Mouse (Mus musculus) heart, postnatal 0 days (tissue): ENCODE results near the gene Prmt3. TPM values are rescaled to one million over a fixed set of nuclear protein-coding genes. Genes with fewer than 3 reads are reported as not detected.

ENCODE experiments used
- ATAC-seq: fragments of 200-750 bp; cut with Nextera tagmentation; 2 replicates; pipeline ENCODE4 v1.8.0; 2017; ENCODE audit warnings: low read depth, moderate number of reproducible peaks, moderate library complexity; ENCODE audit not compliant: insufficient read depth
- DNase-seq: peaks from one replicate; pipeline ENCODE4 v3.0.0-alpha.2; 2016; ENCODE audit warnings: low spot score
- H3K27ac ChIP-seq: fragments of 300-500 bp; sonication (generic); 2 replicates; pipeline ENCODE4 v1.5.1; 2014; ENCODE audit warnings: low read depth, mild to moderate bottlenecking
- H3K27me3 ChIP-seq: fragments of 300-500 bp; sonication (generic); 2 replicates; pipeline ENCODE4 v1.6.1; 2014; ENCODE audit warnings: low read length, mixed read lengths; ENCODE audit not compliant: control insufficient read depth, insufficient read depth
- H3K36me3 ChIP-seq: fragments of 300-500 bp; sonication (generic); replicated peaks from 2 replicates; pipeline ENCODE4 v1.6.1; 2014; ENCODE audit warnings: low read length, mixed read lengths; ENCODE audit not compliant: control insufficient read depth, insufficient read depth
- H3K4me1 ChIP-seq: fragments of 300-500 bp; sonication (generic); 2 replicates; pipeline ENCODE4 v1.6.1; 2014; ENCODE audit warnings: antibody characterized with exemption; ENCODE audit not compliant: control insufficient read depth, insufficient read depth
- H3K4me2 ChIP-seq: fragments of 300-500 bp; sonication (generic); 2 replicates; pipeline ENCODE4 v1.6.1; 2014; ENCODE audit warnings: low read depth, mild to moderate bottlenecking, low read length, moderate library complexity
- H3K4me3 ChIP-seq: fragments of 300-500 bp; sonication (generic); 2 replicates; pipeline ENCODE4 v1.5.1; 2014; ENCODE audit warnings: low read depth, low read length
- H3K9ac ChIP-seq: fragments of 300-500 bp; sonication (generic); replicated peaks from 2 replicates; pipeline ENCODE4 v1.6.1; 2014; ENCODE audit warnings: low read depth, low read length, mixed read lengths
- H3K9me3 ChIP-seq: fragments of 300-500 bp; sonication (generic); replicated peaks from 2 replicates; pipeline ENCODE4 v1.6.1; 2016; ENCODE audit warnings: low read length; ENCODE audit not compliant: control insufficient read depth
- CTCF ChIP-seq: IDR thresholded peaks from 2 replicates; pipeline ENCODE4 v1.5.1; 2016; ENCODE audit warnings: antibody characterized with exemption, control low read depth, low read depth
- EP300 ChIP-seq: IDR thresholded peaks from 2 replicates; pipeline ENCODE4 v1.6.1; 2016; ENCODE audit warnings: antibody characterized with exemption, low read depth
- WGBS: fragments of 180-500 bp; shearing (Covaris S2); extraction: QIAGEN DNeasy Blood & Tissue Kit; methylation state at CpG from one replicate; pipeline ENCODE4 v1.1.7; 2014; 5-methylcytosine and 5-hydroxymethylcytosine counted together
- polyA plus RNA-seq: library from polyadenylated mRNA; unstranded; fragments of >200 nt; fragmentation: Nextera tagmentation; extraction: Ambion mirVana; gene quantifications from 2 replicates; pipeline ENCODE4 v1.2.1, GENCODE M21; 2015
- total RNA-seq: library from RNA; depleted of rRNA; stranded (reverse); fragments of >200 nt; gene quantifications from 2 replicates; pipeline ENCODE4 v1.2.3, GENCODE M21; 2014; ENCODE audit warnings: low replicate concordance

The Prmt3 gene
- total and polyA plus RNA-seq, 2 experiments from 2014 or later, result 27.1 to 34.7 TPM

DNA sequence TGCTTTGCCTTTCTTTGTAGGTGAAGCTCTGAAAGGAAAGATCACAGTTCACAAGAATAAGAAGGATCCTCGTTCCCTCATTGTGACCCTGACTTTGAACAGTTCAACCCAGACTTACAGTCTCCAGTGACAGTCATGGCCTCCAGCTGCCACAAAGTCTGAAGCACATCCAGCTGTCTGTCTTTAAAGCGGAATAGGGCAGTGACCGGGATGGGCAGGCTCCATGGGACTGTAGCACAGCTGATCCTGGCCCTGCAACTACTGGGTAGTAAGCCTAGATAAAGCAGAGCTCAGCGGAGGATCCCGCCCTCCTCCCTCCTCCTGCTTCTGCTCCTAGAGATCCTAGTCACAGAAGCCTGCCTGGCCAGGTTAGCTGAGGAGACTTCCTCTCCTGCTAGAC is 79.2 kb downstream of the Prmt3 start:
- peaks cover 32% of the 10 kb centered on the region for H3K36me3 ChIP-seq
- H3K4me1 ChIP-seq, result peaks cover 13% of the 10 kb centered on the region; the same call in 1 of the 2 replicates
- no peak for DNase-seq
- WGBS, result 77% methylated on average over 5 of the region's 5 CpGs
- no peak overlapping the region for H3K27ac ChIP-seq
- H3K4me3 ChIP-seq, result no peak overlapping the region
- no peak overlapping the region for H3K4me2 ChIP-seq
- no peak for TF ChIP-seq EP300
- TF ChIP-seq CTCF, result no peak
- H3K9me3 ChIP-seq, result no peaks in the 10 kb centered on the region
- no peak overlapping the region for H3K9ac ChIP-seq
- no peaks in the 10 kb centered on the region for H3K27me3 ChIP-seq
- ATAC-seq, result no peak

DNA sequence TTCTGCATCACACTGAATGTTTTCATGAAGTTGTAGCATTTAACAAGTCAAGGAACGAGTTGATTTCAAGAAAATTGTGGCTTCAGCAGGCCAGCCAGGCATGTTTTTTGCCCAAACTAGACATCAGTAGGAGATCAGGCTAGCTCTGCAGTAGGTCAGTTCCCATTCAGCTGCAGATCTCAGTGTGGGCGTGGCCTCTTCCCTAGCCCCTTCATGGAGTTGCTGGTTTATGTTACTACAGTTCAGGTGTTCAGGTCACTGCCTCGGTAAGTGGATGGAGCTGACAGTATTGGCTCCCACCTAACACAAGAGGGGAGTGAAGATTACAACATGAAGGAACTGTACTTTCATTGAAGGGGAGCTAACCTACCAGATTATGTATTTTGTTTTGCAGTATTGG is 80.1 kb downstream of the Prmt3 start:
- Histone ChIP-seq H3K27me3 (no peaks in the 10 kb centered on the region), H3K27ac (no peak overlapping the region), H3K36me3 (peaks cover 32% of the 10 kb centered on the region), H3K9ac (no peak overlapping the region), H3K4me2 (no peak overlapping the region), H3K4me3 (no peak overlapping the region), H3K4me1 (peaks cover 11% of the 10 kb centered on the region; the same call in 1 of the 2 replicates), H3K9me3 (no peaks in the 10 kb centered on the region)
- ATAC-seq (no peak), DNase-seq (no peak)
- TF ChIP-seq CTCF (no peak), EP300 (no peak)
- WGBS, result 74% methylated on average over 3 of the region's 3 CpGs

DNA sequence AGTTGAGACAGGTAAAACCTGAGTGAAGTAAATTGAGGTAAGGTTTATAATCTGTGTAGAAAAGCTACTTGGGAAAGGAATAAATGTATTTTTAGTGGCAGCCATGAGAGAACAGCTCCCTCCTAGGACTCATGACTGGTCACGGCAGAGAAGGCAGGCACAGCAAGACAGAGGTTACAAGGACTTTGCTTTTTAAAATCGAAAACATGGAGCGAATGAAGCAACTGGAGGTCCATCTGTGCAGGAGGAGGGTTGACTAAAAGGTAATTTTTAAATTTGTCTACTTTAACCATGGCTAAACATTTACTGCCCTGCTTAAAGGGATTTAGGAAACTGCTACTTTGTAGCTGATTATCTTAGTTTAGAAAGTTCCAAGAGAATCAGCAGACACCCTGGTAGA is 81.7 kb downstream of the Prmt3 start:
- no peak overlapping the region for H3K27ac ChIP-seq
- no peak overlapping the region for H3K4me3 ChIP-seq
- no peaks in the 10 kb centered on the region for H3K27me3 ChIP-seq
- H3K4me2 ChIP-seq, result no peak overlapping the region
- no peak for ATAC-seq
- whole genome bisulfite sequencing, result 87% methylated on average over 3 of the region's 3 CpGs
- H3K9ac ChIP-seq, result no peak overlapping the region
- peaks cover 32% of the 10 kb centered on the region for H3K36me3 ChIP-seq
- H3K9me3 ChIP-seq, result no peaks in the 10 kb centered on the region
- TF ChIP-seq CTCF, result no peak
- no peak for TF ChIP-seq EP300
- peaks cover 5% of the 10 kb centered on the region; the same call in 1 of the 2 replicates for H3K4me1 ChIP-seq
- DNase-seq, result no peak

DNA sequence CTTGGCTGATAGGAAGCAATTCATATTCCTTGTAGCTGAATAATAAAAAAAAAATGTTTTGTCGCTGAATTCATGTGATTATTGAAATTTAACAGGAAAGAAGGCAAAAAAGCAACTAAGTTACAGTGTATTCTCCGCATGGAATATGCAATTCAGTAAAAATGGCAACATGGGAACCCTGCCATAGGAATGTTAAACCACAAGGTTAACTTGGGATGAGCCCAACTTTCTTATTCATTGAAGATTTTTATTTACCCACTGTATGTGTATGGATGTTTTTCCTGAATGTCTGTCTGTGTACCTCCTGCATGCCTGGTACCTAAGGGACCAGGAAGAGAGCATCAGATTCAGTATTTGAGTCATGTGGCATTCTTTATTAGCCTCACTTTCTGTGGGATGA is 83.0 kb downstream of the Prmt3 start:
- WGBS, result 96% methylated on average over 2 of the region's 2 CpGs
- no peak overlapping the region for H3K4me2 ChIP-seq
- no peak overlapping the region for H3K27ac ChIP-seq
- no peak overlapping the region for H3K4me3 ChIP-seq
- no peaks in the 10 kb centered on the region for H3K27me3 ChIP-seq
- DNase-seq, result no peak
- no peaks in the 10 kb centered on the region for H3K9me3 ChIP-seq
- ATAC-seq, result no peak
- no peak overlapping the region for H3K9ac ChIP-seq
- TF ChIP-seq EP300, result no peak
- TF ChIP-seq CTCF, result no peak
- H3K36me3 ChIP-seq, result peaks cover 26% of the 10 kb centered on the region
- H3K4me1 ChIP-seq, result peaks cover 5% of the 10 kb centered on the region; the same call in 1 of the 2 replicates

DNA sequence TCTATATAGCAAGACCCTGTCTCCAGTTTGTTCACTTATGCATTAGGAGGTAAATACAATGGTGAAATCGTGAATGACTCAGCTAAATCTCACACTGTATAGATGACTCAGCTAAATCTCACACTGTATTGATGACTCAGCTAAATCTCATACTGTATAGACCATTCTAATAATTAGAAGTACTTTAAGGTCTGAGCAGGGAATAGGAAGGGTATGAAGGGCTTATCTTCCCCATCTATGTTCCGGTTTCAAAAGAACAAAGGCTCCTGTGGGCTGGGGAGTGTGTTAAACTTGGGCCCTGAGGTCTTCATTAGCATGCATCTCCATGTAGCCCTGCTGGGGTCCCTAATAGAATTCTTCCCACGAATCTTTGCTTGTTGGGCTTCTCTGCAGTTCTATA is 85.6 kb downstream of the Prmt3 start:
- WGBS, result 71% methylated on average over 3 of the region's 3 CpGs
- Histone ChIP-seq H3K4me2 (no peak overlapping the region), H3K4me1 (peaks cover 5% of the 10 kb centered on the region; the same call in 1 of the 2 replicates), H3K9ac (no peak overlapping the region), H3K36me3 (peaks cover 10% of the 10 kb centered on the region; the same call in 1 of the 2 replicates), H3K27me3 (no peaks in the 10 kb centered on the region), H3K27ac (no peak overlapping the region), H3K9me3 (no peaks in the 10 kb centered on the region), H3K4me3 (no peak overlapping the region)
- ATAC-seq (no peak), DNase-seq (no peak)
- no peak for TF ChIP-seq EP300
- no peak for TF ChIP-seq CTCF

DNA sequence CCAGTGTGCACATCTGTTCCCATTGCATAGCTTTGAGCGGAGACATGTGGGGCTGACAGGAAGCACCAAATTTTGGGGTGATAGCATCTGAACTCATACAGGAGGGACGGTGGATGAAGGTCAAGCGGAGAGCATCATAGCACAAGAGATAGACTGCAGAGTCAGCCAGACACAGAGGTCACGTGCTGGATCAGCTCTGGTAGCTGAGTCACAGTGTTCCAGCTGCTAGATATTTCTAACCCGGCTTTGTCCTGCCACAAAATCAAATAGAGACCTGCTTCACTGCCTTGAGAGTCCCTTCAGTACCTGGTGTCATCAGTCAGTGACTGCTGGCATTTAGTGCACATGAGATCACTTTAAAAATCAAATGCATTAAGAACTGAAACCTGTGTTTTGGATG is 91.5 kb downstream of the Prmt3 start:
- H3K27ac ChIP-seq, result no peak overlapping the region
- H3K27me3 ChIP-seq, result no peaks in the 10 kb centered on the region
- DNase-seq, result no peak
- WGBS, result 47% methylated on average over 5 of the region's 5 CpGs
- TF ChIP-seq EP300 (no peak), CTCF (no peak)
- H3K4me2 ChIP-seq, result no peak overlapping the region
- ATAC-seq, result no peak
- no peaks in the 10 kb centered on the region for H3K9me3 ChIP-seq
- no peak overlapping the region for H3K9ac ChIP-seq
- H3K4me1 ChIP-seq, result peaks cover 4% of the 10 kb centered on the region; the same call in 1 of the 2 replicates
- no peak overlapping the region for H3K4me3 ChIP-seq
- no peaks in the 10 kb centered on the region for H3K36me3 ChIP-seq
